Mouse (Mus musculus) CD4-positive, CD25-positive, alpha-beta regulatory T cell, adult 2 months (primary cell): ENCODE results near the gene Ptma.
"Not testable (repeated sequence)": the region's sequence is repeated elsewhere in the genome, so short reads cannot be mapped to it uniquely, and the experiment has no call there.

Experiments used
- DNase-seq: peaks from one replicate; pipeline ENCODE4 v3.0.0-alpha.2; 2012; ENCODE audit warnings: low read depth, low spot score

The Ptma gene

DNA sequence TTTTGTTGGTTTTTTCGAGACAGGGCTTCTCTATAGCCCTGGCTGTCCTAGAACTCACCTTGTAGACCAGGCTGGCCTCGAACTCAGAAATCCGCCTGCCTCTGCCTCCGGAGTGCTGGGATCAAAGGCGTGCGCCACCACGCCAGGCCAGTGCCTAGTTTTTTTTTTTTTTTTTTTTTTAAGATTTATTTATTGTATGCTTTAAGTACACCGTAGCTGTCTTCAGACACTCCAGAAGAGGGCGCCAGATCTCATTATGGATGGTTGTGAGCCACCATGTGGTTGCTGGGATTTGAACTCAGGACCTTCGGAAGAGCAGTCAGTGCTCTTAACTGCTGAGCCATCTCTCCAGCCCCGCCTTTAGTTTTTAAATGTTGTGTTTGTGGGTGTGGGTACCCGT is 13.1 kb downstream of the Ptma start:
- not testable (repeated sequence) for DNase-seq

DNA sequence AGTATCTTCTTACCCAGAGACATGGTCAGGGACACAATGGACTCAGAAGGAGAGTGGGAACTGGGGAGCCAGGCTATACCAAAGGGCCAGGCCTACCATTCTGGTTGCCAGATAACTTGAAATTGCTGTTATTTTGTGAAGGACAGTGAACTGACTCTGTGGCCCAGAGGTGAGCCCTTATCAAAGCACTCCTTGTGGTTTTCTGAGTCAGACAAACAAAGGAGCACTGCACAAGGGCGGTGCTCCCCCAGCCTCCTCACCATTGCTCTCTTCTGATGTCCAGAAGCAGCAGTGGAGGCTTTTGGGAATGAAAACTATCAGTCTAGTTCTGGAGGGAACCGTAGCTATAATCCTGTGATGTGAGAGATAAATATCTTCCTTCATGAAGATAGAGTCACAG is 16.1 kb downstream of the Ptma start:
- DNase-seq: no peak

DNA sequence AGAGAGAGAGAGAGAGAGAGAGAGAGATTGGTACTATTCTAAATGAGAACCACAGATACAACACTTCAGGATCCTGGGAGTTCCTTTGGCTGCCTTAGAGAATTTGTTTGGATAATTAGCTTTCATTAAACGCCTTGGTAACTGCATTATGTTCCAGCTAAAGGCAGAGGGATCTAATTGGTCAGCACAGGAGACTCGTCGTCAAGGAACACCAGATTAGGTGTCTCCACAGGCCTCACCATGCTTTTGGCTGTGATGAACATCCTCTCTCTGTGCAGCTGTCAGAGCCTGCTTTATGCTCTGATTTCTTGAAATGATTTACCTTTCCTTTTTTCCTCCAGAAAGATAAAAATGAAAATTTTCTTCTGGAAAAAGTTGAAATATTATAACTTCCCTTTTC is 20.3 kb downstream of the Ptma start:
- no peak for DNase-seq

DNA sequence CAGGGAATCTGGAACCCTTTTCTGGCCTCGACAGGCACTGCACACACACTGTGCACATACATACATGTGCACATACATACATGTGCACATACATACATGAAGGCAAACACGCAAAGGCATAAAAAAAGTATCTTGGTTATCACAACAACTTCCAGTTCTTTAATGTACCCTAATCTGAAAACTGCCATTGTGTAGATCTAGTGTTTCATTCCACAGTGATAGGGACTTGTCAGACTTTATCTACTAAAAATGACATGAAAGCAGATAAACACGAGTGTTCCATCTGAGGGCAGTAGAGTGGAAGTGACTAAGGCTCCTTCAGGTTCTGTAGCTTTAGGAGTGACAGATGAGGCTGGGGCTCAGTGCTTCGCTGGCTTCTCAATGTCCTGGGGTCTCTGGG is 24.8 kb downstream of the Ptma start:
- DNase-seq: no peak

DNA sequence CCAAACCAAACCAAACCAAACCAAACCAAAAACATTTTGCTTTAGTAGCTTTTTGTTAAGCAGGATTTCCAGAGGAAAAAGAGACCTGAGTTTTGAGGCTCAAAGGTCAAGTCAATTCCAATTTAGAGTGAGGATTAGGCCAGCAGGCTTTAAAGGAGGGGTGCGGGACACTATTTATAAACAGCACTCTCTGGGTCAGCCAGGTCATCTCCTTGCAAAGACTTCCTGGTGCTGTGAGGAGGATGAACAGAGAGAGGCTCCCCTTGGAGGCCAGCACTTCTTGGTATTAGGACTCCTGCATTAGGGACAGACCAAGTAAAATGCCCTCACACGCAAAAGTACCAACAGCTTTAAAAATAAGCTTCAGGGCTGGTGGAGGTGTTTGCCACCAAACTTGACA is 25.4 kb downstream of the Ptma start:
- no peak for DNase-seq

DNA sequence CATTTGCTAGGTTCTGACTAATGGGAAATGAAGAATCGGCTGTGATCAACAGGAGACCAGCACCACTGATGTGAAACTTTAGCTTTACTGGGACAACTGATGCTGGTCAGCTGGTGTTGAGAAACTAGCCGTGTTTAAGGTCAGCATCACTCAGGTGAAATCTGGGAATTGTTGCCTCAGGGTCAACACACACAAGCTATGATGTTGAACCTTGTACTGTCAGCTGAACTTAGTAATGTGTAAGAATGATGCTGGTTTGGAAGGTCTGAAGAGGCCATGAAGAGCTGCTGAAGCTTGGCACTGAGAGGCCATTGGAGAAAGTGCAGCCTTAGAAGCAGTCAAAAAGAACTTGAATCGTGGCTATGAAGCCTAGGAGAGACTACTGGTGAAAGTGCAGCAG is 29.1 kb downstream of the Ptma start:
- no peak for DNase-seq

DNA sequence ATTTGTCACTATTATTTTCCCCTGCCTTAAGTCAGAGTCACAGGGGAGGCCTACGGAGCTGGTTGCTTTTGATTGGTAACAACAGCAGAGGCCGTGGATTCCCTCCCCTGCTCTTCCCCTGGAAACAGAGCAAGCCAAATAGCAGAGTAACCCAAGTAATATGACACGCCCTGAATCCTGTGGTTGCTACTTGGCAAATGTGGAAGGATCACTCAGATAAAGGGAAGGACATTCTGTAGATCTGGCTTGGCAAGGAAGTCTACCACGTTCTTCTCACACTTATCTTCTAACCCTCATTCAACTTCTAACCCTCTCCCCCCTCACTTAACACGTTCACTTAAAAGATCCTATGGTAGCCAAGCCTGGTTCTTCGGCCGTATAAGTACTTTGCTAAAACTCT is 31.3 kb downstream of the Ptma start:
- DNase-seq: no peak

DNA sequence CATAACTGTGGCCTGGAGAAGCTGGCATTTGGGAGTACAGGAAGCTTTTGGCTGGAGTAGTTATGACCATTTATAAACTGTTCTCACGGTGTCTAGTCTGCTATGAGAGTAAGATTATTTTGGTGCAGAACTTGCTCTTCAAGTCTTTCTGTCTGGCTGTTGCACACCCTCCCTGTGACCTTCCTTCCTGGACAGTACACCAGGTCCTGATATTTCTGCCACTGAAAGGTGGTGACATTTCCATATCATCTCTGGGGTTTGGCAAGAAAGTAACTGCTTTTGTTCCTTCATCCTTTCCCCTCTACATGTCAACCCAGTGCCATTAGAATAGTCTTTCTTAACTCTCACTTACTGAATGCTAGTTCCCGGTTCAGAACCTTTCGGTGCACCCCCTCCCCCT is 32.7 kb downstream of the Ptma start:
- DNase-seq: no peak

DNA sequence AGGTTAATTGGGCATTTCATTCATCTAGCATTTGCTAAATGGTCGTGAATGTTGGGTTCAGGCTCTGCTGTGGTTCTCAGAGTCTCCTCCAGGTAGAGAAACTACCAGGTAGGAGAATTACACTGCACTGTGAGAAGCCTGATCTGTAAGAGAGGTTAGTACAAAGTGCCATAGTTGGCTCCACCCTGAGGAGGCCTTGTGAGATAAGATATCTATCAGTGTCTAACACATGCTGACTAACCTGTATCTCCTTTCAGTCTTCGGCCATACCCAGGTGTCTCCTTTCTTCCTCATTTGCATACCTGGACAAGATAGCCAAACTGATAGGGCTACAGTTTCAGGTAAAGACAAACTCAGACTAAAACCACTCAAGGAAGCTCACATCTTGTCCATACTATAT is 36.1 kb downstream of the Ptma start:
- DNase-seq: no peak

DNA sequence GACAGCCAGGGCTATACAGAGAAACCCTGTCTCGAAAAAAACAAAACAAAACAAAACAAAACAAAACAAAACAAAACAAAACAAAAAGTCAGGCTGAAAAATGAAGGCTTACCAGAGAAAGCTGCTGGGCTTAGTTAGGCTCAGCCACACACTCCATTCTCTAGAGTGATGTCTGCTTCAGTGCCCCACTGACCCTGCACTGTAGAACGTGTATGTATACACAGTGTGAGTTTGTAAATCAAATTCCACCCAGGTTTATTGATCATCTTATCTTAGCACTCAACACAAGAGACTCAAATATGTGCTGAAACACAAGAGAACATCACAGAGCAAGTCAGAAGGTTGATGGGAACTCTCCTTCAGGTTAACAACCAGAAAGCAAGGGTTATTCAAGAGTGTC is 41.9 kb downstream of the Ptma start:
- DNase-seq: no peak

DNA sequence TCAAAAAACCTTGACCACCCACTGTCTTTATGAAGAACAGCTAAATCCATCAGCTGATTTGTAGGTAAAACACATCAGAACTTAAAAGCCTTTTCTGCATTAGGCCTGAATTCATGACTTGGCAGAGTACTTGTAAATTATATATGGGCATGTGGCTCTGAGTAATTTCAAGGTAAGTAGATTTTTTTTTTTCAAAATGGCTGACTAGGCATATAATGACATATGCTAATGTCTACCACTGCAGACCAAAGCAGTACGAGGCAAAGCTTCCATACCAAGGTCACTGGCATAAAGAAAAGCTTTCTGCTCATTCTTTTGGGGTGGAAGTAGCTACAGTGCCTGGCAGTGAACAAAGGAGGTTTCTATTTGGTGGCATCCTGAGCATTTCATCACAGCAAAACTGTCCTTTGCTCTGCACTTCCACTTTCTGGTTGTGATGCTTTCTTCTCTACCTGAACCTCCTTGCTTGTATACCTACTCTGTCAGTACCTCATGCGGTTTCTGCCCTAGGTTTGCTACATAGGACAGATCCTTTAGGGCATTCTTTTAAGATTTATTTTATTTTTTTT is 42.9 kb downstream of the Ptma start:
- DNase-seq: no peak

DNA sequence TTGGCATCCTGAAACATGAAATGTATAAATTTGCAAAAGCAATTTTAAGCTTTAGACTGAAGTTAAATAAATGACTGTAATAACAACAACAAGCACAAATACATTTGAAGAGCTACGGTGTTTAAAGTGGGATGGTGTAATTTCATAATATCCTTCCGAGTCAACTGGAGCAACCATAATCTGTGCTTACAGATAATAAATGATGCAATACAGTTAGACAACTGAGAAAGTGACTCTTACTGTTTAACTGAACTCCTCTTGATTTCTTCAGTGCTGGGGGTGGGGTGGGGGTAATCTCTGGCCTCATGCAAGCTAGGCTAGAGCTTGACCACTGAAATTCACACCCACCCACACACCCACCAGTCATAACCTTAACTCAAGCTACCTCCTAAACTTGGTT is 44.9 kb downstream of the Ptma start:
- no peak for DNase-seq

DNA sequence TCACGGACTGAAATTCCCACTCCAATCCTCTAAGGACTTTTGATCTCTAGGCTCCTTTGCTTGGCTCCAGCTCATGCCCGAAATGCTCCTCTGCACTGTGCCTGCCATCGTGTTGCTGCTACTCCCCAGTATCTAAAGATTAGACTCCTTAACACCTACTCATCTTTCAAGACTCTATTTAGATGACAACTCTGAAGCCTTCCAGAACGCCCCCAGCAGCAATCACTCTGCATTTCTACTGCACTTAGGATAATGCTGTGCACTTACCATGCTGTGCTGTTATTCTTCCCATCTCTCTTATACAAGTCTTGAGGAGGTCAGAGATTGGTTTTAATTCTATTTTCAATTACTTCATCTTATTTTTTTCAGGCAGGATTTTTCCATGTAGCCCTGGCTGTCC is 45.4 kb downstream of the Ptma start:
- DNase-seq: no peak
